Mouse (Mus musculus) adrenal gland, adult 2 months (tissue): Measurements from ENCODE around the gene Ghdc. TPM values are rescaled to one million over a fixed set of nuclear protein-coding genes. Genes with fewer than 3 reads are reported as not detected.

Experiments
- DNase-seq: peaks from one replicate; pipeline ENCODE4 v3.0.0; 2021
- long read RNA-seq: library from polyadenylated mRNA; stranded (forward); transcript quantifications from one replicate; pipeline ENCODE4 v2.0.0, GENCODE M21; 2021
- polyA plus RNA-seq: library from polyadenylated mRNA; depleted of rRNA; stranded (reverse); fragments of >200 nt; gene quantifications from 2 replicates; pipeline ENCODE4 v1.2.3, GENCODE M21; 2012; rRNA removed
- total RNA-seq, 2 experiments: library from RNA; stranded (reverse); gene quantifications; 2 replicates each; pipeline ENCODE4 v1.2.3; 2021

The Ghdc gene
- 10 to 100 TPM; 21.6 to 26.0 TPM for total RNA-seq
- 26.8 and 27.6 TPM in 2 replicates for polyA plus RNA-seq
- long read RNA-seq, transcript Ghdc-201 (9 exons, 2,462 nt), result major isoform, 16 of 20 reads
- long read RNA-seq, partial matches to known transcripts, result 2 of 20 reads
- long read RNA-seq, other reads (novel, unspliced or antisense), result 2 of 20 reads

- peak; percentile 93 for DNase-seq
Observed at GRCm38 (mm10) chr11:100770646-100771408, at the start of gene Ghdc. TSS of gene Ghdc (minus strand) at chr11:100770957.

GRCm38 (mm10) chr11:100820047-100820446 is 49.3 kb upstream of the Ghdc start:
- no peak for DNase-seq

GRCm38 (mm10) chr11:100819626-100820025 is 48.9 kb upstream of the Ghdc start:
- peak; percentile 56 for DNase-seq

DNA sequence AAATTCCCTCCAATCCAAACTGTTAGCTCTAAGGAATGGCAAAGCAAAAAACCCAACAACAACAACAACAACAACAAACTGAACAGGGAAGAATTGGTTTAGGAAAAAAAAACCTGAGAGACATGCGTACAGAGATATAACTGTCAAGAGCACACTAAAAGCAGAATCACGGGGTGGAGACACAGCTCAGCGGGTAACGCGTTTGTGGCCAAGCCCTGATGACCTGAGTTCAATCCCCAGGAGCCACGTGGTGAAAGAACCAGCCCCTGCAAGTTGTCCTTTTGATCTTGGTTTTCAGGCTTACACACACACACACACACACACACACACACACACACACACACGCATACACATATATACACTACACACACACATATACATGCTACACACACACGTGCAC is 48.3 kb upstream of the Ghdc start:
- DNase-seq, result no peak

DNA sequence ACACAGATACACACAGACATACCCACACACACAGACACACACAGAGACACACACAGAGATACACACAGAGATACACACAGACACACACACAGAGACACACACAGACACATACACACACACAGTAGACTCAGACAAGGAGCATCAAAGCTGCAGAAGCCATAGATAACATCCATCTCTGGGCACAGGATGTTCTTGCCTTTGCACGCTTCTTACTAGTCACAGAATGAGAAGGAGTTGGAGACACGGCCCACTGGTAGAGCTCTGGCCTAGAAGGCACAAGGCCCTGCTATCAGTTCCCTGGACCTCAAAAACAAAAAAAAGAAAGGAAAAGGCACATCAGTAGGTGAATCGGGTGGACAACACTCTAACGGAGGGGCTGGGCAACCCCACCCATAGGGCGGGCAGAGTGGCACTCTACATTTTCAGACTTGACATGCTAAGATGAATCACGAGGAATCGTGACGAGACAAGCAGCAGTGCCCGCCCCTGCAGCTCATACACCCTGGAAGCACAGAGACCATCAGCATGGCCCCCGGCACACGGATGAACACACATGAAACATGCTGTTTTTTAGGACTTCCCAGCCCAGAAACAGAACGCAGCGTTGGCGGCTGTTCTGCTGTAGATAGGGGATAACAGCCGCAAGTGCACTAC is 47.7 kb upstream of the Ghdc start:
- no peak for DNase-seq

GRCm38 (mm10) chr11:100817311-100817710 is 46.6 kb upstream of the Ghdc start:
- DNase-seq, result no peak

DNA sequence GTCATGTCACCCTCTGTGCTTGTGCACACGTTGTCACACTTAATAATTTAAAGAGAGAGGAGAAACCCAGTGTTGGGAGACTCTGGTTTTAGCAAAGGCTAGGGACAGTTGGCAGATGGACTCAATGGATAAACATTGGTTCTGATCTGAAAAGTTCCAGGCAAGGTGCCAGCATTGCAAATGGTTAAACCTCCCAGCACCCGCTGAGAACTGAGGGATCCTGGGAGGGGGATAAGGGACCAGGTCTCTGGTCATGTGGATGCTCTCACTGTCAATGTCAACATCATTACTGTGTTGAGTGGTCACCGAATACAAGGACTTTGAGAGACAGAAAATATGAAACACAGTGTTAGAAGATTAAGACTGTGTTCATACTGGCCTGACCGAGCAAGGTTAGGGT is 46.0 kb upstream of the Ghdc start:
- DNase-seq, result peak; percentile 47

DNA sequence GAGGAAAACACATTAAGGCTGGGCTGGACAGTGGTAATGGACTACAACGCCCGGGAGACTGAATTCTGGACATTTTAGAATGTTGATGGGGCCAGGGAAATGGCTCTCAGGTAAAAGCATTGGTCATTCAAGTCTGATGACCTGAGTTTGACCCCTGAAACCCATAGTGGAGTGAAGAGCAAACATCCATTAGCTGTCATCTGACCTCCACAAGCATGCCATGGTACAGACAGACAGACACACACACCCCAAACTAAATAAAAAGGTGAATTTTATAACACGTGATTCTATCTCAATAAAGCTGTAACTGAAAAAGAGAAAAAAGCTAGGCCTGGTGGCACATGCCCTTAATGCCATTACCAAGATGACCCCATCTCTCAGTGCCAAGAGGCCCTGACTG is 45.6 kb upstream of the Ghdc start:
- DNase-seq, result no peak

DNA sequence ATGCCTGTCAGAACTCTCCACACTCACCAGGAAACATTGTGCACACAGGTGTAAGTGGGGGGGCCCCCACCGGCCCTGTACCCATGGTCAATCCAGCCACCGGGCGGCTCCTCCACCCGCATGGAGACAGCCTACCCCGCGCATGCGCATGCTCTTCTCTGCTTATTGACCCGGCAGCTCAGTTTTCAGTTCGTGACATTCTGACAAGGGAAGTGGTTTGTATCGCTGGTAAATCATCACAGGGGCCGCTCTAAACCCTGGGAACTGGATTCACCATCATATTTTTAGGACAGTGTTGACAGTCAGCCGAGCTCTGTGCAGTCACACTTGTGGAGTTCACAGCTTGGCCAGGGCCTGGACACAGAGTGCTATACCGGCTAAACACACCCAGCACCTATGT is 43.7 kb upstream of the Ghdc start:
- DNase-seq, result peak; percentile 73

DNA sequence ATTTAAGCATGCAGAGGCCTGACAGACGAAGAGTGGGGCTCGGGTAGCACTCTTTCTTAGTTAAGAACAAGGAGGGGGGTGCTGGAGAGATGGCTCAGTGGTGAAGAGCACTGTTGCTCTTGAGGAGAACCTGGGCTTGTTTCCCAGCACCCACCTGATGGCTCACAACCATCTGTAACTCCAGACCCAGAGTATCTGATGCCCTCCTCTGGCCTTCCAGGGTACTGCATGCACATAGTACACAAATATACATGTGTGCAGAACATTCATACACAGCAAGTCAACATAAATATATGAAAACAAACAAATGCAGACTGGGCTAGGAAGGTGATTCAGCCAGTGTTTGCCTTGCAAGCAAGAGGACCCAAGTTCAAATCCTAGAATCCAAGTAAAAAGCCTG is 40.4 kb upstream of the Ghdc start:
- no peak for DNase-seq

GRCm38 (mm10) chr11:100810516-100810915 is 39.8 kb upstream of the Ghdc start:
- DNase-seq, result no peak

DNA sequence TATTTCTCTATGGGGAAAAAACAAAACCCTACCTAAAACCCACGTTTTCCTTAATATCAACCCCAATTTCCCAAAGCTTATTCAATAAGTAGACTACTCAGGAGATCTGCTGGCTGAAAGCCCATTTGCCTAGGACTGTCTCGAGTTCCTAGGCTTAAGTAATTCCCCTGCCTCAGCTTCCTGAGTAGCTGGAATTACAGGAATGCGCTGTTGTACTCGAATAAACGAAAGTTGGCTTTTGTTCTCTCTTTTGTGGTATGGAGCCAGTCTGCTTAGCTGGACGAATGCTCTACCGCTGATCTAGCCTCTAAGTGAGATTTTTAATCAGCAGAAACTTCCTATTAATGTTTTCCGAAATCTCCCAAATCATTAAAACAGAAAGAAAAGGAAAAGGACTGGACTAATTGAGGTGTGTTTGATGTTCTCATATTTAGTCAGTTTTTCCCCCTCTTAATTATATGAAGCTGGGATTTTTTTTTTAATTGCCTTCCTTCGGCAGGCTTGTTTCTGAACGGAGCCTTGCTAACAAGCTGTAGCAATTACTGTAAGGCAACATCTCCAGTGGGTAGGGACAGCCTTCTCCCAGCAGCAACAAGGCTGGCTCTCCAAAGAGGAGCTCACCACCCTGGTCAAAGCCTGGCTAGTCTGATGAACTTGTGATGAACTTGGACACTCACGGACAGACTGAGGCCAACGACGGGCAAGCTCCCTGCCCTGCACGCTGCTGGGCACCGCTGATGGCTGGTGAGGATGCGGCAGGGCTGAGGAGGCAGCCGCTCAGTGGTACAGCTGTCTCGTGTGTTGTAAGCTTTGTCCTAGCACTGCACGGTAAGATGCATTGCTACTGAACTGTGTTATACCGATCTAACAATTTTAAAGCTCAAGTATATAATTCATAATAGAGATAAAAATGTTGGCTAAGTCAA is 35.9 kb upstream of the Ghdc start:
- DNase-seq, result no peak

DNA sequence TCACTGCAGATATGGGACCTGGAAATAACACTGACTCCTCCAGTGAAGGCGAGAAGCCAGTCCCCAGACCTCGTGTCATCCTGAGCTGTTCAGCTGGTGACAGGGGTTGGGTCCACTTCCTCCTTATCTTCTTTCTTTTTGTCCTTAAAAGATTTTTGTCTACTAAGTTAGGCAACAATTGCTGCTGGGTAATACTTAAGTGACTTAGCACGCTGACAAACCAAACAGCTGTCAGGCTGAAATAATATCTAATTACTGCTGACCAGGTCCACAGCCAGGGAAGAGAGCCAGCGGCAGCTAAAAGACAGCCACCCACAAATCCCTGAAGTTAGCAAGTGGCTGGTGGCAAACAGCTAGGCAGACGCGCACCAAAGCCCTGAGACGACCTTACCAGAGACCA is 34.8 kb upstream of the Ghdc start:
- no peak for DNase-seq

DNA sequence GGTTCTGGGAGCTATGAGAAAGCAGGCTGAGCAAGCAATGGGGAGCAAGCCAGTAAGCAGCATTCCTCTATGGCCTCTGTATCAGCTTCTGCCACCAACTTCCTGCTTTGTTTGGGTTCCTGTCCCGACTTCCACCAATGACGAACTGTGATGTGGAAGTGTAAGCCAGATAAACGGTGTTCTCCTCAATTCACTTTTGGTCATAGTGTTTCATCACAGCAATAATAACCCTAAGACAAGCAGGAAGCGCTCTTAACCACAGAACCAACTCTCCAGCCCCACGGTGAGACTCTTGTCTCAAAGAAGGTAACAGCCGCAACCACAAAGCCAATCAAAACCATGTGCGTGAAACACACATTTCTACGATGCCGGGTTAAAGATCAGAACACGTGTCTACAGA is 33.7 kb upstream of the Ghdc start:
- DNase-seq, result no peak

DNA sequence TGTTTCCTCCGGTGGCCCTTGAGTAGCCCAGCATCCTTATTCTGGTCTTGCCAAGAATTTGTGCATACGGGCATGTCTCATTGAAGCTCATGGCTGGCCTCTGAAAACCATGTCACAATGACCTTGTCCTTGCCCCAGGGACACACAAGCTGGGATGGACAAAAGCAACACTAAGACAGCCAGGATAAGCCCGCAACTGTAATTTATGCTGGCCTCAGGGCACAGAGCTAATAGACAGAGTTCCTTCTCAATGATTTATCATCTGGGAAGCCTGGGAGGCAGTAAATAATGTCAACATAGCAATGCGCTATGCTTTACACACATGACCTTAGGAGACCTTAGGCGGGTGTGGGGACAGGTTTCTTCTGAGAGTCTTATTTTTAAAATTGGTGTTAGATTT is 28.7 kb upstream of the Ghdc start:
- peak; percentile 89 for DNase-seq

DNA sequence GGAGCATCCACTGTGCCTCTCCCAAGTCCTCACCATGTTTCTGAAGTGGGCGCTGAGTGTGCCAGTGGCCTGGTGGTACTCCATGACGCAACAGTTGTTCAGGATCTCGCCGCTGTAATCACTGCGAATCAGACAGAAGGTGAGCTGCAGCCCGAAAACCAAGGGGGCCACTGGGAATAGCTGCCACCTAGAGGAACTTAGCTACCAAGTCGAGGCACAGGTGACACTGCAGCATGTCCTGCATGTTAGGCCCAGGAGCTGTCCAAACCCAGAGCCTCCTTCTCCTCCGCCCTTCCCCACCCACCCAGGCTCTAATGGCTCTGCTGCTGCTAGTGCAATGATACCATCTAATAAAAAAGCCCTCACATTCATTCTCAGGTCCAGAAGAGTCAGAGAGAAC is 25.8 kb upstream of the Ghdc start:
- DNase-seq, result no peak

- DNase-seq, result no peak
Observed at GRCm38 (mm10) chr11:100795386-100795785, 24.6 kb upstream of the Ghdc start.

GRCm38 (mm10) chr11:100791457-100792049 is 20.8 kb upstream of the Ghdc start:
- peak; percentile 85 for DNase-seq

GRCm38 (mm10) chr11:100790644-100791043 is 19.9 kb upstream of the Ghdc start:
- DNase-seq, result peak; percentile 78

- no peak for DNase-seq
Observed at GRCm38 (mm10) chr11:100789702-100790101, 18.9 kb upstream of the Ghdc start.

GRCm38 (mm10) chr11:100785774-100786173 is 15.0 kb upstream of the Ghdc start:
- no peak for DNase-seq

GRCm38 (mm10) chr11:100784286-100784685 is 13.5 kb upstream of the Ghdc start:
- no peak for DNase-seq
